Mouse (Mus musculus) liver, adult (tissue): ENCODE data around the gene Xpa.

Experiments used
- GATA4 ChIP-seq: IDR thresholded peaks from 2 replicates; pipeline ENCODE4 v1.6.1; 2014; ENCODE audit warnings: mild to moderate bottlenecking, low read length; ENCODE audit not compliant: insufficient replicate concordance

Gene Xpa

DNA sequence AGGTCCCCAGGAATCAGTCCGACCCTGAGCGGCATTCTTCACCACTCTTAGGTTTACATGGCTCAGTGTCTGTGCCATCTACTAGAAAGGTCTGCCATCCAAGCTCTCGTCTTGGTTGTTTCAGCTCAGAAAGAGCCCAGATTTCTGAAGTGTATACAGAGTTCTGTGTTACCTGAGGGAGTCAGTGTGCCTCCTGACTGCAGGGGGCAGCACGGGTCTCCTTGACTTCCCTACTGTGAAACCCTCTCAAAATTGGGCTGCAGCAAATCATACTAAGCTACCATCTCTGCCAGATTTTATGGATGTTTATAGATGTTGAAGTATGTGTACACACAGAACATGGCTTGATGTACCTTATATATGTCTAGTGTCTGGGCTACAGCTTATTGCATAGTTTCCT, 19.8 kb downstream of the Xpa start:
- no peak for TF ChIP-seq GATA4

DNA sequence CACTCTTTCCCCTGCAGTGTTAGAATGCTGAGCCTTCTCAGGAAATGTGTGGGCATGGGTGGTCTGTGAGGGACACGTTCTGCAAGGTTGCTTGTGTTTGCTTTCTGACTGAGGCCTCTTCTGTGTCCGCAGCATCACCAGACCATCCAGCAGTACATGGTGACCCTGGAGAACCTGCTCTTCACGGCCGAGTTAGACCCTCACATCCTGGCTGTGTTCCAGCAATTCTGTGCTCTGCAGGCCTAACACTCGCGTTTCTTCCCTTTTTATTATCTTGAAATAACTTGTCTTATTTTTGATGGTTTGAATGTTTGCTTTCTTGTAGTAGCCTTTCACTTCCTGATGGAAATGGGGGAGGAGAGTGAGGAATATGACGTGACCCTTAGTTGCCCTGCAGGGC, 24.4 kb downstream of the Xpa start:
- no peak for TF ChIP-seq GATA4

- no peak for TF ChIP-seq GATA4
Observed at GRCm38 (mm10) chr4:46165831-46166230, 30.3 kb downstream of the Xpa start.

DNA sequence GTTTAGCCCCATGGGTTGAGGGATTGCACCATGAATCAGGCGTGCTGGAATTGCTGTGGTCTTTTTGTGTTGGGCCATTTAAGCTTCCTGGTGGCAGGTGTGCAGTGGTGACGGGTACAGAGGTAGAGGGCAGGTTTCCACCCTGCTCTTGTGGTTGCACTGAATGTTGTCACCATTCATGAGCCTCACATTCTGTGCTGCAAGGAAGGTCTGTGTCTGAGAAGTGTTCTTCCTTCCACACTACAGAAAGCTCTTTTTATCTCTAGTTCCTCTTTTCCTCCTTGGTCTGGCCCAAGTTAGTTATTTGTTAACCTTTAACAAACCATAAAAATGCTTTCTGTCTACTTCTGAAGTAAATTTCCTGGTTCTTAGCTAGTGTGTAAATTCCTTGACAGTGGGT, 32.1 kb downstream of the Xpa start:
- no peak for TF ChIP-seq GATA4

DNA sequence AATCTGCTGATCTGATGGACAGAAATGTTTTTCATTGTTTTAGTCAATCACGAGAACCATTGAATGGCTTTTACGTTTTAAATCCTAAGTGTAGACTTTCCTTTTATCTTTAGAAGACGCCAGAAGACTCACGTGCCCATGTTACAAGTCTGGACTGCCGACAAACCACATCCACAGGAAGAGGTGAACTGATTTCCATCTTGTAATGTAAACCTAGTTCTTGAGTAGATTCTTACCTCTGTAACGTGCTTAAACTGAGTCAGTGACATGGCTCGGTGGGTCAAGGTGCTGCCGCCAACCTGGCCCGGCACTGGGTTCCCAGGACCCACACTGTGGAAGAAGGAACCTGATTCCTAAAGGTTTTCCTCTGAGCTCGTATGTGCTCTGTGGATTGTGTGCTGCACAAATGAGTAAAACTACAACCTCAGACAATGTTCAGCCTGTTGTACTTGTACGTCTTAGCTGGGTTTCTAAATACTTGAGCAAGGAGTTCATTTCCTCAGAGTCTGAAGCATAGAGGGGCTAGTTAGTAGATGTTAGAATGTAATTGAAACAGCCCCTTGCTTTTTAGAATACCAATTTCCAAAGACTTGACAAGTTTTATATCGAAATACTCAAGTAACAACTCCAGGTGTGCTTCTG, 44.1 kb downstream of the Xpa start:
- TF ChIP-seq GATA4, result no peak

GRCm38 (mm10) chr4:46146881-46147280, 49.2 kb downstream of the Xpa start:
- TF ChIP-seq GATA4, result no peak

DNA sequence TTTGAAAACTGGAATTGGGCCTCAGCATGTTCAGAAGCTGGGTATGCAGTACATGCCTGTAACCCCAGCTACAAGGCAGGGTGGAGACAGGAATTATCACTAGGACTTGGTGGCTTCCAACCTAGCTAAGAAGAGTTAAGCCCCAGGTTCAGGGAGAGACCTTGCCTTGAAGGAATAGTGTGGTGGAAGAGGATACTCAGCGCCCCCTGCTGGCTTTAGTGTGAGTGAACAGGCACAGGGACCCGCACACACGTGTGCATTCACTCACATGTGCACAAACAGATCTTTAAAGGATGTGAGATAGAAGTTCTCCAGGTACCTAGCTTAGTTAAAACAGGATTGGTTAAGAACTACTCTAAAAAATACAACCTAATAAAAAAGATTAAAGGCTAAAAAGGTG, 51.8 kb downstream of the Xpa start:
- TF ChIP-seq GATA4, result no peak

GRCm38 (mm10) chr4:46138287-46139222, 57.6 kb downstream of the Xpa start, which contains the start of the genes Ncbp1 and Tstd2:
Gene Ncbp1 (plus strand): TSS chr4:46138613.
Gene Tstd2 (minus strand): TSS chr4:46138694.
- no peak; the same call in 1 of the 2 replicates for TF ChIP-seq GATA4

DNA sequence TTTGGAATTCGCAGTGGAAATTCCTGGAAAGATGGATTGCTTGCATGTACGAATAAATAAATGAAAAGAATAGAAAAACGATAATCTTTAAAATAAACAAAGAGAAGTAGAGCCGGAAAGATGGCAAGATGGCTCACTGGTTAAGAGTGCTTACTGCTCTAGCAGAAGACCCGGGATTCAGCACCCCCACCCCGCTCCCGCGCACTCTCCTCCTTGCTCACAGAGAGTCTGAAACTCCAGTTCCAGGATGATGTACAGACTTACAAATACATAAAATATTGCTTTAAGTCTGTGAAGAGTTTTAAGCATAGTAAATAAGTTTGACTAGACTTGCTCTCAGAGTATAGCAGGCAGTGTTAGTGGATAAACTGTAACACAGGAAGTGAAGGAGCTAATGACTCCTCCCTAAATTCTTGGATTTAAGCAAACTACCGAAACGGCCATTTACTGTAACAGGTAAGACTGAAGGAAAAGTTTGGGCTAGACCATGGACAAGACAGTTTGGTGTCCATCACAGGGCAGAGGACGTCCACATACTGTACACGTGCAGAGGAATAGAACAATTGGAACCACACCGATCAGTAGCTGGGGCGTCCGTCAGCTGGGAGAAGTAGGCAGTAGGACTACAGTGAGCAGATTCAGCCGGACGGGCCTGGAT, 58.4 kb downstream of the Xpa start:
- no peak for TF ChIP-seq GATA4

GRCm38 (mm10) chr4:46131791-46132190, 64.3 kb downstream of the Xpa start:
- no peak for TF ChIP-seq GATA4

DNA sequence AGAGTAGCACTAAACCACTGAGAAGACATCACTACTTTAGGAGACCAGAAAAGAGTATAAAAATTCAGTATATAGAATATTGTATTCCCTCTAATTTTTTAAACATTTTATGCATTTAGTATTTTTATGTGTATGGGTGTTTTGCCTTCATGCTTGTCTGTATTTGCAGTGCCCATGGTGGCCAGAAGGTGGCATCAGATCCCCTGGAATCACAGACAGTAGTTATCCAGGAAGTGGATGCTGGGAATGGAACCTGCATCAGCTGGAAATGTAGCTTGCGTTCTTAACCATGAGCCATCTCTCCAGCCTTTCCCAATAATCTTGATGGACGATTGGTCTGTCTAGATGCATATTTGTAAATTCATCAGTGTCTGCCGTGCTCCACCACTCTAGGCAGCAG, 65.9 kb downstream of the Xpa start:
- no peak for TF ChIP-seq GATA4

- no peak for TF ChIP-seq GATA4
Observed at GRCm38 (mm10) chr4:46129311-46130004, 66.7 kb downstream of the Xpa start.

GRCm38 (mm10) chr4:46126541-46126940, 69.6 kb downstream of the Xpa start:
- TF ChIP-seq GATA4, result no peak

GRCm38 (mm10) chr4:46123358-46123757, 72.8 kb downstream of the Xpa start:
- no peak for TF ChIP-seq GATA4

- no peak for TF ChIP-seq GATA4
Observed at GRCm38 (mm10) chr4:46120767-46121166, 75.3 kb downstream of the Xpa start.
